Mouse (Mus musculus): ENCODE measurements around the gene Eid3. TPM values are rescaled to one million over a fixed set of nuclear protein-coding genes. Genes with fewer than 3 reads are reported as not detected.

Eid3 gene
- total RNA-seq (2023): 4.9 to 5.9 TPM (median 5.5 TPM) in 4 replicates

GRCm38 (mm10) chr10:82866356-82866755 lies at the start of gene Eid3:
TSS of gene Eid3 (plus strand) at chr10:82866626.

DNA sequence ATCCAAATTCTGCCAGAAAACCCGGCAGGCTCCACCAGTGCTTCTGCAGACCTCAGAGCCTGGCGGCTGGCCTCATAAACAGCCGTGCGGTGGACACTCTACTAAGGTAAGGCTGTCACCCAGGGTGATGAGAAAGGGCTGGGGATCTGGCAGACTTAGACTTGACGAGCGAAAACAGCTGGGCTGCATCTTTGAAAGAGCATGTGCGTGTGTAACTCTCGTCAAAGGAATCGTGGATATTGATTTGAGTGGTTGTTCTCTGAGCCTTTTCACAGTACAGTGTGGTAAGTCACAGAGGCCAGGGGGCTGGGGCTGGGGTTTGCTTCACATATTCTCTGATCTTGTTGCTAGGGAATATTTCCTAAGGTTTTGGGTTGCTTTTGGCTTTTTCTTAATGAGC lies 32.5 kb upstream of the Eid3 start, which contains the start of gene Txnrd1:
Gene Txnrd1, plus strand, starts transcription at position 26 of the 400 bp plus-strand sequence.

Other genes starting within 250 kb of the Eid3 start
- gene 1190007I07Rik, start 243.4 kb upstream of the Eid3 start, total RNA-seq (2023): 13.2 to 17.1 TPM (median 15.6 TPM) in 4 replicates
- 93.3 to 107 TPM (median 104 TPM) in 4 replicates for gene Tdg, start 236.8 kb upstream of the Eid3 start, total RNA-seq (2023)
- gene Glt8d2, start 176.0 kb upstream of the Eid3 start, total RNA-seq (2023): not detected in 4 replicates
- 22.8 to 31.5 TPM (median 25.6 TPM) in 4 replicates for gene Hcfc2, start 170.5 kb upstream of the Eid3 start, total RNA-seq (2023)
- gene Nfyb, start 102.5 kb upstream of the Eid3 start, total RNA-seq (2023): 27.0 to 47.0 TPM (median 33.0 TPM) in 4 replicates
- 35.2 to 43.1 TPM (median 37.4 TPM) in 4 replicates for gene Txnrd1, start 32.7 kb upstream of the Eid3 start, total RNA-seq (2023)
- 11.0 to 16.5 TPM (median 13.5 TPM) in 4 replicates for gene Chst11, start 118.9 kb downstream of the Eid3 start, total RNA-seq (2023)

Measured in B cell, adult 62 days (primary cell).